In genomic region chr15:98391903-98392187, GRCm38 (mm10) we compare ENCODE assay signal across 18 mouse cellular contexts. TPM values are rescaled to one million over a fixed set of nuclear protein-coding genes. Genes with fewer than 3 reads are reported as not detected.
DNase-seq lines count a peak whose midpoint lies in the region; ATAC-seq and TF ChIP-seq lines count a peak whose summit lies in the region.
"Had no signal": no experiment of that assay in that cellular context is flagged by ENCODE, and none has a peak within 500 bp of the region (broad histone marks: within the 10 kb centered on the region; RNA-seq: fewer than 3 reads in every experiment).

No protein-coding gene starts in this region.

- no peak overlapping the region for H3K4me2 ChIP-seq in intestine, postnatal 0 days (replicated peaks; ENCODE audit: low read depth)
- H3K4me2 ChIP-seq in hindbrain, embryonic 12.5 days (replicated peaks), result no peak overlapping the region
- H3K4me2 ChIP-seq: liver, embryonic 15.5 days; midbrain, embryonic 13.5 days had no signal

- no peaks in the 10 kb centered on the region for H3K9me3 ChIP-seq in intestine, postnatal 0 days (ENCODE audit: control insufficient read depth)
- H3K9me3 ChIP-seq in hindbrain, embryonic 12.5 days (replicated peaks), result no peaks in the 10 kb centered on the region
- H3K9me3 ChIP-seq: liver, embryonic 15.5 days; midbrain, embryonic 13.5 days had no signal

- no peaks in the 10 kb centered on the region for H3K27me3 ChIP-seq in intestine, postnatal 0 days (replicated peaks; ENCODE audit: control insufficient read depth, insufficient read depth, low read length)
- no peaks in the 10 kb centered on the region for H3K27me3 ChIP-seq in hindbrain, embryonic 12.5 days
- H3K27me3 ChIP-seq: liver, embryonic 15.5 days; midbrain, embryonic 13.5 days had no signal

- no peaks in the 10 kb centered on the region for H3K36me3 ChIP-seq in intestine, postnatal 0 days (ENCODE audit: control insufficient read depth, insufficient read depth)
- no peaks in the 10 kb centered on the region for H3K36me3 ChIP-seq in hindbrain, embryonic 12.5 days
- H3K36me3 ChIP-seq: liver, embryonic 15.5 days; midbrain, embryonic 13.5 days had no signal

- ATAC-seq in intestine, postnatal 0 days, result no peak
- no peak for ATAC-seq in hindbrain, embryonic 12.5 days (ENCODE audit: low FRiP score)
- ATAC-seq: midbrain, embryonic 13.5 days had no signal

- DNase-seq in heart, postnatal 10 days, result peak; percentile 10 to 34
- no peak for DNase-seq in heart, postnatal 25 days (ENCODE audit: low spot score)
- DNase-seq in ovary, postnatal 14 days (ENCODE audit: low spot score), result peak; percentile 26
- no peak for DNase-seq in ovary, postnatal 10 days (ENCODE audit: low spot score)
- DNase-seq in gastrocnemius, adult 2 months, result peak; percentile 65
- peak; percentile 58 for DNase-seq in skeletal muscle tissue, adult 2 months (ENCODE audit: low read depth, low spot score)
- DNase-seq: heart, postnatal 36 days; thymus, postnatal 14 days had no signal

- TF ChIP-seq CTCF in gastrocnemius, adult 2 months (IDR thresholded peaks at IDR 0.05), result no peak
- TF ChIP-seq CTCF in intestine, postnatal 0 days (IDR thresholded peaks at IDR 0.05; ENCODE audit: low read depth), result no peak

- intact Hi-C loops in heart, postnatal 10 days (cut with DNase I), result loop anchor here (5.0 kb wide), 1 partner anchor 305 kb away; no protein-coding TSS in a partner anchor
- intact Hi-C loops in heart, postnatal 25 days (cut with DNase I), result no loop called here
- intact Hi-C loops in gastrocnemius, adult 2 months (cut with DNase I), result no loop called here

- WGBS in intestine, postnatal 0 days, result 34% methylated on average over 2 of the region's 2 CpGs
- 51% methylated on average over 2 of the region's 2 CpGs for WGBS in hindbrain, embryonic 12.5 days

- H3K9ac ChIP-seq in intestine, postnatal 0 days (ENCODE audit: low read depth, low read length), result no peak overlapping the region
- H3K9ac ChIP-seq in hindbrain, embryonic 12.5 days, result no peak overlapping the region
- H3K9ac ChIP-seq: liver, embryonic 15.5 days; midbrain, embryonic 13.5 days had no signal

- H3K4me3 ChIP-seq in gastrocnemius, adult 2 months, result no peak overlapping the region
- H3K4me3 ChIP-seq in intestine, postnatal 0 days (ENCODE audit: low read depth, low read length), result no peak overlapping the region
- H3K4me3 ChIP-seq in hindbrain, embryonic 12.5 days, result no peak overlapping the region
- H3K4me3 ChIP-seq: heart, adult 2 months; layer of hippocampus, adult 2 months; liver, embryonic 15.5 days; midbrain, embryonic 13.5 days had no signal

- no peaks in the 10 kb centered on the region for H3K4me1 ChIP-seq in intestine, postnatal 0 days (replicated peaks; ENCODE audit: control insufficient read depth, insufficient read depth, low read length)
- no peaks in the 10 kb centered on the region for H3K4me1 ChIP-seq in hindbrain, embryonic 12.5 days
- H3K4me1 ChIP-seq: liver, embryonic 15.5 days; midbrain, embryonic 13.5 days had no signal

- H3K27ac ChIP-seq in gastrocnemius, adult 2 months, result no peak overlapping the region
- H3K27ac ChIP-seq in intestine, postnatal 0 days (ENCODE audit: low read depth, low read length), result no peak overlapping the region
- H3K27ac ChIP-seq in hindbrain, embryonic 12.5 days, result no peak overlapping the region
- H3K27ac ChIP-seq: heart, adult 2 months; layer of hippocampus, adult 2 months; liver, embryonic 15.5 days; midbrain, embryonic 13.5 days had no signal

RNA-seq across cellular contexts. Expression of gene Olfr283, which starts 11.1 kb away (rescaled TPM):
- not detected for total RNA-seq in heart, postnatal 10 days (2021)
- not detected for total RNA-seq in heart, postnatal 25 days (2021)
- total RNA-seq in gastrocnemius, adult 2 months (2021), result not detected
- polyA plus RNA-seq in intestine, postnatal 0 days (2015; fragmentation: Nextera tagmentation; extraction: Ambion mirVana), result not detected in 2 replicates
- not detected in 2 replicates for polyA plus RNA-seq in hindbrain, embryonic 12.5 days (2016; fragmentation: Nextera tagmentation; extraction: Ambion mirVana)
- total RNA-seq: heart, adult 2 months; heart, postnatal 36 days; layer of hippocampus, adult 2 months had no signal
- polyA plus RNA-seq: C2C12; heart, adult 2 months; intestine, embryonic 14.5 days; liver, embryonic 15.5 days; midbrain, embryonic 13.5 days had no signal

RNA-seq across cellular contexts. Expression of gene Olfr282, which starts 39.2 kb away (rescaled TPM):
- total RNA-seq in heart, postnatal 10 days (2021), result not detected
- not detected for total RNA-seq in heart, postnatal 25 days (2021)
- not detected for total RNA-seq in gastrocnemius, adult 2 months (2021)
- not detected in 2 replicates for polyA plus RNA-seq in intestine, postnatal 0 days (2015; fragmentation: Nextera tagmentation; extraction: Ambion mirVana)
- not detected in 2 replicates for polyA plus RNA-seq in hindbrain, embryonic 12.5 days (2016; fragmentation: Nextera tagmentation; extraction: Ambion mirVana)
- total RNA-seq: heart, adult 2 months; heart, postnatal 36 days; layer of hippocampus, adult 2 months; MEL had no signal
- polyA plus RNA-seq: C2C12; frontal cortex, adult 2 months; heart, adult 2 months; intestine, embryonic 14.5 days; liver, embryonic 15.5 days; midbrain, embryonic 13.5 days had no signal

RNA-seq across cellular contexts. Expression of gene Olfr284, which starts 51.1 kb away (rescaled TPM):
- not detected for total RNA-seq in heart, postnatal 10 days (2021)
- not detected for total RNA-seq in heart, postnatal 25 days (2021)
- not detected for total RNA-seq in gastrocnemius, adult 2 months (2021)
- polyA plus RNA-seq in intestine, postnatal 0 days (2015; fragmentation: Nextera tagmentation; extraction: Ambion mirVana), result not detected in 2 replicates
- not detected in 2 replicates for polyA plus RNA-seq in hindbrain, embryonic 12.5 days (2016; fragmentation: Nextera tagmentation; extraction: Ambion mirVana)
- total RNA-seq: heart, adult 2 months; heart, postnatal 36 days; layer of hippocampus, adult 2 months; MEL had no signal
- polyA plus RNA-seq: C2C12; frontal cortex, adult 2 months; heart, adult 2 months; intestine, embryonic 14.5 days; liver, embryonic 15.5 days; midbrain, embryonic 13.5 days had no signal

Comparison
In these comparisons a context has a peak if more than half of its experiments do, and no peak if none do; other contexts are left out.
1. DNase-seq: peak in heart, postnatal 10 days (2 of 2), ovary, postnatal 14 days (single experiment), gastrocnemius, adult 2 months (single experiment) and skeletal muscle tissue, adult 2 months (single experiment); none in heart, postnatal 25 days (single experiment) and ovary, postnatal 10 days (single experiment).